ENCODE assay signal across 26 mouse cellular contexts in the genomic region with DNA sequence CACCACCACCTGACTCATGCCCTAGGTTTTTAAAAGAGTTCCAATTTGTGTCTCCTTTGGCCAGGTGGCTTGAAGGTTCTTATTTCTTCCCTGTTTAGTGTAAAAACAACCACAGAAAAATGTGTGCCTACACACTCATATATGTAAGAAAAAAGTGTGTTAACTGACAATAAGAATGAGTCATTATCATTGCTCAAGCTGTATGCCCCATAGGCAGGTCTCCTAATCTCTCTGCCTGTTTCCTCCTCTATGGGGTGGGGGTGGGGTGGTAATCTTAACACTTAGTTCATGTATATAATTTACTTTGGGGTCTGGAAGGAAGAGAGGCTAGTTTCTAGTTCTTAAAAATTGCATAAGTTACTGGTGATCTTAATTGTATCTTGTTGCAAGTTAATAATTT.
DNase-seq lines count a peak whose midpoint lies in the region; ATAC-seq and TF ChIP-seq lines count a peak whose summit lies in the region.
"Had no signal": no experiment of that assay in that cellular context is flagged by ENCODE, and none has a peak within 500 bp of the region (broad histone marks: within the 10 kb centered on the region; RNA-seq: fewer than 3 reads in every experiment).

No protein-coding gene starts in this region.

- no peaks in the 10 kb centered on the region for H3K79me2 ChIP-seq in MEL (ENCODE audit: control insufficient read depth, insufficient read depth, low read length, poor library complexity)

- TF ChIP-seq POLR2A in MEL (IDR thresholded peaks at IDR 0.05; ENCODE audit: control insufficient read depth in 1 of 2, insufficient read depth in 1 of 2, low read depth in 1 of 2, low read length in 2 of 2, poor library complexity in 1 of 2), result no peak

- H3K36me3 ChIP-seq in MEL (ENCODE audit: control insufficient read depth in 1 of 2, insufficient read depth in 2 of 2, low read length in 2 of 2), result peaks cover 0 to 28% of the 10 kb centered on the region in 2 experiments; a peak in 2 of 4 replicates
- no peaks in the 10 kb centered on the region for H3K36me3 ChIP-seq in liver, embryonic 13.5 days
- H3K36me3 ChIP-seq: embryonic facial prominence, embryonic 12.5 days; embryonic facial prominence, embryonic 15.5 days; heart, embryonic 10.5 days; heart, embryonic 13.5 days had no signal

- TF ChIP-seq CTCF in MEL (IDR thresholded peaks at IDR 0.05 in 2 of 3, conservative IDR thresholded peaks at IDR 0.05 in 1 of 3; ENCODE audit: control insufficient read depth in 1 of 3, insufficient read depth in 1 of 3, low read depth in 2 of 3, low read length in 3 of 3, poor library complexity in 1 of 3, severe bottlenecking in 1 of 3), result no peak

- ATAC-seq in liver, embryonic 13.5 days (ENCODE audit: low read depth), result peak; percentile 64
- peak; percentile 59 for ATAC-seq in megakaryocyte progenitor cell, adult 5-6 weeks (replicated peaks; ENCODE audit: poor library complexity)
- ATAC-seq: forebrain, embryonic 14.5 days; forebrain, postnatal 0 days; hindbrain, postnatal 0 days; inflammation-experienced regulatory T-cells, adult 6 months had no signal

- peak; percentile 87 to 89 for TF ChIP-seq EP300 in MEL (IDR thresholded peaks at IDR 0.05; ENCODE audit: low read depth in 1 of 2, low read length in 2 of 2)

- peak overlapping the region; percentile 30; the same call in 1 of the 2 replicates for H3K9ac ChIP-seq in MEL (ENCODE audit: control insufficient read depth, low read depth, low read length, poor library complexity, severe bottlenecking)
- no peak overlapping the region for H3K9ac ChIP-seq in liver, embryonic 13.5 days
- H3K9ac ChIP-seq: embryonic facial prominence, embryonic 12.5 days; embryonic facial prominence, embryonic 15.5 days; forebrain, postnatal 0 days; heart, embryonic 13.5 days; hindbrain, embryonic 14.5 days had no signal

- no peak overlapping the region for H3K4me3 ChIP-seq in MEL (ENCODE audit: control insufficient read depth in 1 of 2, insufficient read depth in 1 of 2, low read depth in 2 of 2, low read length in 2 of 2)
- no peak overlapping the region for H3K4me3 ChIP-seq in liver, embryonic 13.5 days (replicated peaks)
- H3K4me3 ChIP-seq: embryonic facial prominence, embryonic 12.5 days; embryonic facial prominence, embryonic 15.5 days; gastrocnemius, adult 2 months; heart, embryonic 10.5 days; heart, embryonic 13.5 days had no signal

- no peaks in the 10 kb centered on the region for H3K27me3 ChIP-seq in MEL (ENCODE audit: control insufficient read depth in 1 of 2, insufficient read depth in 2 of 2, low read length in 2 of 2)
- peaks cover 3% of the 10 kb centered on the region for H3K27me3 ChIP-seq in liver, embryonic 13.5 days

- H3K4me2 ChIP-seq in liver, embryonic 13.5 days, result no peak overlapping the region
- H3K4me2 ChIP-seq: embryonic facial prominence, embryonic 12.5 days; embryonic facial prominence, embryonic 15.5 days; heart, embryonic 13.5 days; hindbrain, embryonic 14.5 days had no signal

- H3K9me3 ChIP-seq in MEL (replicated peaks; ENCODE audit: insufficient read depth, low read length), result no peaks in the 10 kb centered on the region
- H3K9me3 ChIP-seq in liver, embryonic 13.5 days (replicated peaks), result no peaks in the 10 kb centered on the region
- H3K9me3 ChIP-seq: embryonic facial prominence, embryonic 12.5 days; embryonic facial prominence, embryonic 15.5 days; heart, embryonic 10.5 days; heart, embryonic 13.5 days had no signal

- H3K27ac ChIP-seq in MEL (ENCODE audit: control insufficient read depth, low read depth, low read length), result peak overlapping the region; percentile 62
- H3K27ac ChIP-seq in liver, embryonic 13.5 days, result peak overlapping the region; percentile 47
- H3K27ac ChIP-seq: embryonic facial prominence, embryonic 12.5 days; embryonic facial prominence, embryonic 15.5 days; gastrocnemius, adult 2 months; heart, embryonic 10.5 days; heart, embryonic 13.5 days; hindbrain, embryonic 14.5 days; hindbrain, postnatal 0 days had no signal

- TF ChIP-seq RAD21 in MEL (IDR thresholded peaks at IDR 0.05; ENCODE audit: low read depth, low read length), result no peak

- DNase-seq in 416B (ENCODE audit: low read depth) (peak; percentile 38), MEL (ENCODE audit: low read depth, low spot score) (peak; percentile 72)
- DNase-seq in liver, embryonic 13.5 days, result no peak
- DNase-seq in cerebellum, postnatal 36 days, result no peak
- no peak for DNase-seq in layer of hippocampus, postnatal 25 days (ENCODE audit: extremely low spot score in 1 of 2, low spot score in 1 of 2)
- DNase-seq in retina, embryonic 14.5 days (ENCODE audit: low spot score), result no peak
- DNase-seq: adrenal gland, adult 2 months; adrenal gland, postnatal 14 days; cerebellum, adult 11-12 months; cerebellum, adult 8-10 months; cerebellum, postnatal 14 days; forebrain, postnatal 0 days; gastrocnemius, adult 2 months; gastrocnemius, postnatal 14 days; heart, adult 18-20 months; heart, postnatal 14 days; heart, postnatal 4 days had no signal

- H3K4me1 ChIP-seq in MEL (ENCODE audit: control insufficient read depth in 1 of 2, insufficient read depth in 2 of 2, low read length in 2 of 2), result peaks cover 7 to 21% of the 10 kb centered on the region in 2 experiments
- H3K4me1 ChIP-seq in liver, embryonic 13.5 days (replicated peaks), result peaks cover 17% of the 10 kb centered on the region
- H3K4me1 ChIP-seq: embryonic facial prominence, embryonic 12.5 days; embryonic facial prominence, embryonic 15.5 days had no signal

TF ChIP-seq in MEL, 35 proteins besides CTCF, POLR2A, EP300 and RAD21:
- TF ChIP-seq RCOR1 (IDR thresholded peaks at IDR 0.05; ENCODE audit: low read depth, low read length) (no peak), TBP (IDR thresholded peaks at IDR 0.05; ENCODE audit: low read depth, low read length) (no peak), ELF1 (IDR thresholded peaks at IDR 0.05; ENCODE audit: low read depth, low read length) (no peak), TCF12 (IDR thresholded peaks at IDR 0.05; ENCODE audit: low read depth, low read length) (0 out of 2 replicates have a peak, but pooled peaks have one; percentile 35), TAL1 (IDR thresholded peaks at IDR 0.05; ENCODE audit: low read length) (peak; percentile 10; the same call in 1 of the 2 replicates), ETS1 (IDR thresholded peaks at IDR 0.05; ENCODE audit: low read depth, low read length) (peak; percentile 81), GATA1 (IDR thresholded peaks at IDR 0.05; ENCODE audit: low read depth, low read length) (peak; percentile 87), CHD1 (IDR thresholded peaks at IDR 0.05; ENCODE audit: low read depth, low read length) (no peak), ZNF384 (IDR thresholded peaks at IDR 0.05; ENCODE audit: low read depth, low read length) (peak; percentile 44; the same call in 1 of the 2 replicates), CHD2 (IDR thresholded peaks at IDR 0.05; ENCODE audit: low read length) (peak; percentile 54), MEF2A (IDR thresholded peaks at IDR 0.05; ENCODE audit: extremely low read depth, insufficient replicate concordance, low read depth, low read length, poor library complexity, severe bottlenecking) (no peak), JUND (IDR thresholded peaks at IDR 0.05; ENCODE audit: low read depth, low read length) (peak; percentile 65; the same call in 1 of the 2 replicates), MAFK (IDR thresholded peaks at IDR 0.05; ENCODE audit: borderline replicate concordance, low read depth, low read length) (no peak), ZC3H11A (IDR thresholded peaks at IDR 0.05; ENCODE audit: low read depth, low read length) (no peak), MYB (IDR thresholded peaks at IDR 0.05; ENCODE audit: low read depth, low read length) (peak; percentile 47; the same call in 1 of the 2 replicates)
TF ChIP-seq in MEL: peak in this region for 8.

Comparison
In these comparisons a context has a peak if more than half of its experiments do, and no peak if none do; other contexts are left out.
1. DNase-seq: peak in 416B (single experiment) and MEL (single experiment); none in liver, embryonic 13.5 days (single experiment), cerebellum, postnatal 36 days (0 of 2), layer of hippocampus, postnatal 25 days (0 of 2) and retina, embryonic 14.5 days (single experiment).